Comparison of ENCODE assay signal across 10 mouse cellular contexts in genomic region chr2:102183720-102184480, GRCm38 (mm10). TPM values are rescaled to one million over a fixed set of nuclear protein-coding genes. Genes with fewer than 3 reads are reported as not detected.
DNase-seq lines count a peak whose midpoint lies in the region; ATAC-seq lines count a peak whose summit lies in the region.
"Had no signal": no experiment of that assay in that cellular context is flagged by ENCODE, and none has a peak within 500 bp of the region (broad histone marks: within the 10 kb centered on the region; RNA-seq: fewer than 3 reads in every experiment).

No protein-coding gene starts in this region.

- no peaks in the 10 kb centered on the region for H3K36me3 ChIP-seq in neural tube, embryonic 12.5 days
- H3K36me3 ChIP-seq in hindbrain, embryonic 14.5 days (replicated peaks; ENCODE audit: control insufficient read depth, insufficient read depth): no peaks in the 10 kb centered on the region
- 0 out of 2 replicates have a peak, but pooled peaks cover 6% of the 10 kb centered on the region for H3K36me3 ChIP-seq in neural tube, embryonic 13.5 days

- WGBS in neural tube, embryonic 12.5 days: 76% methylated on average over 7 of the region's 7 CpGs
- WGBS in hindbrain, embryonic 14.5 days: 84% methylated on average over 7 of the region's 7 CpGs
- WGBS in neural tube, embryonic 13.5 days: 78% methylated on average over 7 of the region's 7 CpGs

- H3K4me1 ChIP-seq in neural tube, embryonic 12.5 days: peaks cover 20% of the 10 kb centered on the region
- peaks cover 13% of the 10 kb centered on the region for H3K4me1 ChIP-seq in hindbrain, embryonic 14.5 days (replicated peaks; ENCODE audit: control insufficient read depth, insufficient read depth, low read length)
- peaks cover 48% of the 10 kb centered on the region for H3K4me1 ChIP-seq in neural tube, embryonic 13.5 days (replicated peaks)

- no peak overlapping the region for H3K4me3 ChIP-seq in neural tube, embryonic 12.5 days
- no peak overlapping the region for H3K4me3 ChIP-seq in hindbrain, embryonic 14.5 days (replicated peaks; ENCODE audit: low read length)
- H3K4me3 ChIP-seq in neural tube, embryonic 13.5 days: peak overlapping the region; percentile 62; the same call in 1 of the 2 replicates

- no peak overlapping the region for H3K27ac ChIP-seq in neural tube, embryonic 12.5 days
- H3K27ac ChIP-seq in hindbrain, embryonic 14.5 days: no peak overlapping the region
- H3K27ac ChIP-seq in neural tube, embryonic 13.5 days (replicated peaks): no peak overlapping the region

- H3K9me3 ChIP-seq in neural tube, embryonic 12.5 days: no peaks in the 10 kb centered on the region
- no peaks in the 10 kb centered on the region for H3K9me3 ChIP-seq in hindbrain, embryonic 14.5 days (ENCODE audit: control insufficient read depth, low read length)
- no peaks in the 10 kb centered on the region for H3K9me3 ChIP-seq in neural tube, embryonic 13.5 days

- no peak for DNase-seq in neural tube, embryonic 10.5 days (ENCODE audit: extremely low spot score, low spot score)
- no peak for DNase-seq in hindbrain, embryonic 14.5 days (ENCODE audit: low spot score)
- DNase-seq in natural killer cell, adult 2 months (ENCODE audit: low spot score in 2 of 2): no peak
- DNase-seq in MN1 (ENCODE audit: low spot score): no peak
- DNase-seq: gastrocnemius, postnatal 10 days; kidney, adult 2 months; layer of hippocampus, postnatal 36 days had no signal

- ATAC-seq in neural tube, embryonic 12.5 days (ENCODE audit: low FRiP score, low read depth): no peak
- no peak for ATAC-seq in hindbrain, embryonic 14.5 days (ENCODE audit: low FRiP score)
- ATAC-seq in neural tube, embryonic 13.5 days (ENCODE audit: low read depth): no peak
- ATAC-seq in monocyte, adult 5-6 weeks (replicated peaks; ENCODE audit: insufficient number of reproducible peaks, low FRiP score, low TSS enrichment, poor library complexity, severe bottlenecking): no peak

- H3K27me3 ChIP-seq in neural tube, embryonic 12.5 days (replicated peaks): no peaks in the 10 kb centered on the region; the same call in 1 of the 2 replicates
- no peaks in the 10 kb centered on the region for H3K27me3 ChIP-seq in hindbrain, embryonic 14.5 days (ENCODE audit: control insufficient read depth, insufficient read depth, low read length)
- H3K27me3 ChIP-seq in neural tube, embryonic 13.5 days: no peaks in the 10 kb centered on the region

- no peak overlapping the region for H3K9ac ChIP-seq in neural tube, embryonic 12.5 days
- no peak overlapping the region for H3K9ac ChIP-seq in hindbrain, embryonic 14.5 days
- peak overlapping the region; percentile 35; the same call in 1 of the 2 replicates for H3K9ac ChIP-seq in neural tube, embryonic 13.5 days

- peak overlapping the region; percentile 81 for H3K4me2 ChIP-seq in neural tube, embryonic 12.5 days (replicated peaks)
- peak overlapping the region; percentile 91 for H3K4me2 ChIP-seq in hindbrain, embryonic 14.5 days (replicated peaks)
- peak overlapping the region; percentile 68 for H3K4me2 ChIP-seq in neural tube, embryonic 13.5 days

RNA-seq across cellular contexts. Expression of gene Ldlrad3, which starts 2.3 kb away (rescaled TPM):
- 53.1 and 57.9 TPM in 2 replicates for polyA plus RNA-seq in neural tube, embryonic 12.5 days (2016; fragmentation: Nextera tagmentation; extraction: Ambion mirVana)
- 28.4 and 29.4 TPM in 2 replicates for polyA plus RNA-seq in hindbrain, embryonic 14.5 days (2014; fragmentation: Nextera tagmentation; extraction: Ambion mirVana)
- polyA plus RNA-seq in neural tube, embryonic 13.5 days (2015; fragmentation: Nextera tagmentation; extraction: Ambion mirVana): 48.3 and 48.8 TPM in 2 replicates
- total RNA-seq in monocyte, adult 5-6 weeks (2017): 99.1 to 119 TPM (median 107 TPM) in 3 replicates
